Mouse (Mus musculus) testis, postnatal 14 days (tissue): Measurements from ENCODE around the gene Nfu1.

Experiments used
- DNase-seq: peaks from one replicate; pipeline ENCODE4 v3.0.0; 2021; ENCODE audit warnings: low spot score

Gene Nfu1

DNA sequence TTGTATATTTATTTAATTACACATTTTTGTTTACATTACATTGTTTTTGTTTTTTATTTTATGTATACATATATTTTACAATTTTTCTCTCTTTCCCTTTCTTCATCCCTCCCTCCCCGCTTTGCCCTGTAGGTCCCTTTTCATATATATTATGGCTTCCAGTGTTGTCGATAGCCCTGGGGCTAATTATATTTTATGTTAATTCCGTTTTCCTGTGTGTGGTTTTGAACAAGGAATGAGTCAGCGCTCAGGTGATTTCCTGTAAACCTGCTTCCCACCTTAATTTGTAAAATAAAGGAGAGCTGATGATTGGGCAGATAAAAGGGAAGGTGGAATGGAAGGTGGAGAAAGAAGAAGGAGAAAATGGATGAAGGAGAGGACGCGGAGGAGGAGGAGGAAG lies at the start of gene Nfu1:
Gene Nfu1 (plus strand): TSS at position 350 of the 400 bp plus-strand sequence.
- DNase-seq = no peak

GRCm38 (mm10) chr6:86963987-86964685 lies 44.9 kb upstream of the Nfu1 start:
- no peak for DNase-seq

- no peak for DNase-seq
Measured at GRCm38 (mm10) chr6:86967166-86967565, 41.9 kb upstream of the Nfu1 start.

- DNase-seq = no peak
Measured at GRCm38 (mm10) chr6:86973956-86974355, 35.1 kb upstream of the Nfu1 start.

DNA sequence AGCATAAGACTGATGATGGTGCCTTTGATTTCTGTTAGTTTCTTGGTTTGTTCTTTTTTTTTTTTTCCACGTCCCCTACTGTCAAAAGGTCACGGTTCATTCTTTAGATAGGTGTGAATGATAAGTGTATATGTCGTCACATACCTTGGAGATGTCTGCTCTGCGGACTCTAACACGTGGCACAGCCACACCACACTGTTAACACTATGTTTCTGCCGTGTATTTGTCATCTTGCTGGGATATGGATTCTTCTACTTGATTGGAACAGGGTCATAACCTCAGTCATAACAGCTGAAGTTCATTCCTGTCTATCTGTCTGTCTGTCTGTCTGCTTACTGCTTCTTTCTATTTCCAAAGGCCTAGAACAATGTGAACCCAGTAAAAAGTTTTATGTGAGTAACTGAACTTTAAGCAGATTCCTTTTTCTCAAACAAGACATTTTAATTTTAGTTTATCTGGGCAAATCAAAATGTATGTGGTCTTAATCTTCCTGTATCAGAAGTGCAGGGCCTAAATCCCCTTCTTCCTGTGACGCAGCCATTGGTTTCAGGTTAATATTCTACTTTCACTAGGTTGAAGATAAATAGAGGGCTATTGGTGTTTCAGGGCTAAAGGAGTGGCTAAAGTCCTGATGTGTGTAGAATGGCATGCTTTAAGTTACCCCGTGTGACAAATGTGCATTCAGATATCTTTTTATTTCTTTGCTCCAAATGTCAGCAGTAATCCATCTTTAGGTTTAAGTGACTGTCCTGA lies 30.7 kb upstream of the Nfu1 start:
- DNase-seq = no peak

GRCm38 (mm10) chr6:86978909-86979265 lies 30.1 kb upstream of the Nfu1 start:
- DNase-seq = no peak

- no peak for DNase-seq
Measured at GRCm38 (mm10) chr6:86981206-86981605, 27.8 kb upstream of the Nfu1 start.

DNA sequence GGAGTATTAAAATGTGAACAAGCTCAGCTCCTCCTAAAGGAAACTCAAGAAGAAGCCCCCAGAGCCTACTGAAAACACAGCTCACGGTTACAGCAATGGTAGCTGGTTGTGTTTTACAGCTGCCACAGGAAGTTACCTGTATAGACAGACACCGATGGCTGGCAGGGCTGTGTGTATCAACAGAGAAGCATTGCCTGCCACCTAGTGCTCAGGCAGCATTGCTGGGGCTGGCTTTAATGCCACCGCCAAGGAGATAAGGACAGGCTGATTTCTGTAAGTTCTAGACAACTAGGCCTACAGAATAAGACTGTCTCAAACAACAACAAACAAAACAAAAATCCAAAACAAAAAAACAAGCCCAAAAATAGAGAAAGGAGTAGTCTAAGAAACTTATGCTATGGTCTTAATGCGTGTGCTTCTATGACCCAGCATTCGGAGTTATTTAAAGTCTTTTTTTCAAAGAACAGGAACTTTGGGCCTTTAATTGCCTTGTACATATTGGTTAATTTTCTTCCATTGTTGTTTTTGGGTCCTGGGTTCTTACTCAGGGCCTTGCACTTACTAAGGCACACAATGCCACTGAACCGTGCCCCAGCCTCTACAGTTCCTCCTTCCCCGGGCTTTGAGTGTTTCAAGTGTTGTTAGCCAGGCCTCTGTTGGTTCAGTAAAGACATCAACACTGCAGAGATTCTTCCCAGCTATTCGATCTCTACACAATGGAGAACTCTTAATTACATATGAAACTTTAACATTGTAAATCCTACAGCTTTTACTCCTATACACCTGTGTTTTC lies 23.5 kb upstream of the Nfu1 start:
- no peak for DNase-seq

DNA sequence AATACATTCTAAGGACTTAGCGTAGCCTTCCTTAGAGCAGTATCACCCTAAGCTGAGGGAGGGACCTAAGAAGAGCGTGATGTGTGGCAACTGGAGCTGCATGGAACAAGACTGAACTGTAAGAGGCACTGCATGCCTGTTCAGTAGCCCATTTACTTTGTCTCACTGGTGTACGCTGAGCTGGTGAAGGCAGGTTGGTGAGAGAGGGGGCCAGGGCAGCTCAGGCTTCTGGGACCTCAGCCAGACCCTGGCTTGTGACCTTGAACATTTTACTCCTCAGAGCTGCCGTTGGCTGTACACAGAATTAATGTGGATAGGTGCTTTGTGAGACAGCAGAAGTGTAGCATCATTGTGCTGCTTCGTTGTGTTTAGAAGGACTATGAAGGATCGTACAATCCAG lies 19.5 kb upstream of the Nfu1 start:
- peak; percentile 59 for DNase-seq

- DNase-seq = no peak
Measured at GRCm38 (mm10) chr6:86991041-86991440, 18.0 kb upstream of the Nfu1 start.

GRCm38 (mm10) chr6:86992349-86992748 lies 16.7 kb upstream of the Nfu1 start:
- DNase-seq = no peak

- no peak for DNase-seq
Measured at GRCm38 (mm10) chr6:86994254-86994653, 14.8 kb upstream of the Nfu1 start.

DNA sequence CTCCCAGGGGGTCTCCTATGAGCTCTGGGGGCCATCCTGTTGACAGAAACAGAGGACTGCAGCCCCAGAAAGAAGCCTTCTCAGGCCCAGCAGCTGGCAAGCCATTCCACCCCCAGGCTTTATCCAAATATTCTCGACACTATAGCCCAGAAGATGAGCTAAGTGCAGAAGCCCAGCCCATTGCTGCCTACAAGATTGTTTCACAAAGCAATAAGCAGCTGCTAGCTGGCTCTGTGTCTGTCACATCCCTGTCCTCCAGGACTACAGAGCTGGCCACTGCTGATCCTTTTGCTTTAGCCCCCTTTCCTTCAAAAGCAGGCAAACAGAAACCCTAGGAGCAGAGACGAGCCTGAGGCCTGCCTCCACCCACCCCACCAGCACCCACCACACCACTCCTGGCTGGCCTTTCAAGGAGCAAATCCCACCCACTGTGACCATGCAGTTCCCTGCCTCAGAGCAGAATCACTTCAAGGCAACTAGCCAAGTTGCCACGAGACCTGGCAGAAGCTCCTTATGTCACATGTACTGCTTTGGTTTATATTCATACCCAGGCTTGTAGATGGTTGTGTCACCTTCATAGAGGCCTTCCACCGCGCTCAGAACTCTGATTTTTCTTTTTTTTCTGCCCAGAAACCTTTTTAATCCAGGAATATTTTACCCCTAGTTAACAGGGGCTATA lies 12.3 kb upstream of the Nfu1 start:
- no peak for DNase-seq

- no peak for DNase-seq
Measured at GRCm38 (mm10) chr6:86997360-86997759, 11.7 kb upstream of the Nfu1 start.

GRCm38 (mm10) chr6:87001995-87002394 lies 7.0 kb upstream of the Nfu1 start:
- no peak for DNase-seq

DNA sequence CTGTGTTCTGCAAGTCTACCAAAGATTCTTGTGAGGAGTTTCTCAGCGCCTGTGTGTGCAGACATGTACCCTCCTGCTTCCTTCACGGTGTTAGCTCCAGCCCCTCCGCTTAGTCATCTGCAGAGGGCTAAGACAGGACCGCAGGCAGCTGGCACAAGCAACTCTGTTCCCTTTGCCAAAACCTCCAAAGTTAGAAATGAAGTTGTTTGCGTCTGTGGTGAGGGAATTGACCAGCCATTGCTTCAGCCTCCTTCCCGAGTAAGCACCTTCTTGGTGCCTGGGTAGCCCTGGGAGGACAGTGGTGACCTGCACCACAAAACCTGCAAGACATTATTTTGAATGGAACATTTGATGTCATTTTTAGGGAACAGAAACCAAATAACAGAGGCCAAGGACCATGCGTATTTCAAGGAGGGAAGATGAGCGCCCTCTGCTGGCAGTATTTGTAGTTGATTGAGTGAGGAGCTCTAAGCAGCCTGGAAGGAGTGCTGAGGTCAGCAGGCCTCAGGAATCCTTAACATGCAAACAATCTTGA lies 6.4 kb upstream of the Nfu1 start:
- peak; percentile 64 for DNase-seq

- DNase-seq = no peak
Measured at GRCm38 (mm10) chr6:87004099-87004498, 4.9 kb upstream of the Nfu1 start.

- no peak for DNase-seq
Measured at GRCm38 (mm10) chr6:87005577-87005976, 3.5 kb upstream of the Nfu1 start.

- DNase-seq = peak; percentile 94
Measured at GRCm38 (mm10) chr6:87009692-87010328, 774 bp downstream of the Nfu1 start.

- no peak for DNase-seq
Measured at GRCm38 (mm10) chr6:87016916-87017315, 7.9 kb downstream of the Nfu1 start.

- DNase-seq = no peak
Measured at GRCm38 (mm10) chr6:87018874-87019273, 9.8 kb downstream of the Nfu1 start.

DNA sequence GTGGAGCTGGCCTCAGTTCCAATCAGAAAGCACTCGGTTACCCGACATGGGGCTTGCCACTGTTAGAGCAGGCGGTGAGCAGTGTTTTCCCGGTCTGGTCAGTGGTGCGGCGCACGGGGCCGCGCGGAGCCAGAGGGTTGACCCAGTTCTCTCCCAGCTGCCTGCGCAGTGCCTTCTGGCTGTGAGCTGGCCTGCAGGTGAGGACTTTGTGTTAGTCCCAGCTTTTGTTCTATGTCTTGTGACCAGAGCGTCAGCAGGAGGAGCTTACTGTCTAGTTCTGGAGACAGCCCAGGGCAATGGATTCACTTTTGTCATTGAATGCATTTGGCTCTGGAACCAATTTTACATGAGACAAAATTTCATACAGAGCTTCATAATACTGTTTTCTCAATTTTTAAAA lies 12.8 kb downstream of the Nfu1 start:
- DNase-seq = no peak
